Mouse (Mus musculus) left cerebral cortex, postnatal 4 days (tissue): ENCODE measurements around the gene Tedc2. TPM values are rescaled to one million over a fixed set of nuclear protein-coding genes. Genes with fewer than 3 reads are reported as not detected.

Experiments used
- DNase-seq: peaks from one replicate; pipeline ENCODE4 v3.0.0-alpha.2; 2022
- intact Hi-C: fragments of 180-260 bp; cut with DNase I; formaldehyde crosslinking; loops from one replicate; pipeline ENCODE4 v1.15.1; 2025
- total RNA-seq, 2 experiments: library from RNA; stranded (reverse); gene quantifications; 2 replicates each; pipeline ENCODE4 v1.2.3; 2021

The Tedc2 gene
- total RNA-seq, 2 experiments from 2014 or later, result 12.6 to 13.7 TPM

DNA sequence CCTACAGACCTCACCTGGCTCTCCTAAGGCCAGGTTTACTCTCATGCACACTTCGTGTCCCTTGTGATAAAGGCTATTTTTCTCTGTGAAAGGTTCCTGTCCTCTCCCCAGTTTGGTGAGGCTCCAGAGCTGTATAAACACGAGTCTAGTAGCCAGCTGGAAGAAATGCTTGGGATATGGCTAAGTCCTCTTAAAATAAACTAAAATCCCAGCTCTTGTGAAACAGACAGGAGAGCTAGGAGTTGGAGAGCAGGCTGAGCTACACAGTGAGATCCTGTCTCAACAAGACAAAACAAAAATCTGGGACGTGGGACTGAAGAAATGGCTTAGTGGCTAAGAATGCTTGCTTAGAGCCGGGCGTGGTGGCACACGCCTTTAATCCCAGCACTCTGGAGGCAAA is 7.5 kb downstream of the Tedc2 start:
- DNase-seq, result no peak
- intact Hi-C loops, result no loop called here

DNA sequence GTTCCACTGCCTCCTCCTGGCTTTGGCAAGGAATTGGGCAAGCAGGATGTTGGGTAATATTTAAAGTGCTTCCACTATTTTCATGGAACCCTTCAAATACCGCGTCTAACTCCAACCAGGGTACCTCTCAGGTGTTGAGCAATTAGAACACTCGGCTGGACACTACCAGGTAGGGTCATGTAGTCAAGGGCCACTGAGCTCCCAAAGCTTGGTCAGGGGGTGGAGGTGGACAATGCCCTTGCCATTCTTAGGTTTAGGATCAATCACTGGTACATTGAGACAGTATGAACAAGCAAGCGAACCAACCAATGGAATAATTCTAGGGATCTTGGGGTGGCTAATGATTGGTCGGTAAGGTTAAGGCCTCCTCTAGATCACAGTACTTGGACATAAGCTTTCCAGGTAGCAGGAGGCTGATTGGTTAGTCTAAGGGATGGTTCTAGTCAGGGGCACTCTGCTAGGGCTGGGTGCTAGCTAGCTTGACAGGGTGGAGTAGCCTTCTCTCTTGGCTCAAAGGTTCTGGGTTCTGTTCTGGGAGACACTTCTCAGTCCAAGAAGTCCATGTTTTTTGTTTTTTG is 8.1 kb downstream of the Tedc2 start:
- intact Hi-C loops, result no loop called here
- DNase-seq, result no peak

DNA sequence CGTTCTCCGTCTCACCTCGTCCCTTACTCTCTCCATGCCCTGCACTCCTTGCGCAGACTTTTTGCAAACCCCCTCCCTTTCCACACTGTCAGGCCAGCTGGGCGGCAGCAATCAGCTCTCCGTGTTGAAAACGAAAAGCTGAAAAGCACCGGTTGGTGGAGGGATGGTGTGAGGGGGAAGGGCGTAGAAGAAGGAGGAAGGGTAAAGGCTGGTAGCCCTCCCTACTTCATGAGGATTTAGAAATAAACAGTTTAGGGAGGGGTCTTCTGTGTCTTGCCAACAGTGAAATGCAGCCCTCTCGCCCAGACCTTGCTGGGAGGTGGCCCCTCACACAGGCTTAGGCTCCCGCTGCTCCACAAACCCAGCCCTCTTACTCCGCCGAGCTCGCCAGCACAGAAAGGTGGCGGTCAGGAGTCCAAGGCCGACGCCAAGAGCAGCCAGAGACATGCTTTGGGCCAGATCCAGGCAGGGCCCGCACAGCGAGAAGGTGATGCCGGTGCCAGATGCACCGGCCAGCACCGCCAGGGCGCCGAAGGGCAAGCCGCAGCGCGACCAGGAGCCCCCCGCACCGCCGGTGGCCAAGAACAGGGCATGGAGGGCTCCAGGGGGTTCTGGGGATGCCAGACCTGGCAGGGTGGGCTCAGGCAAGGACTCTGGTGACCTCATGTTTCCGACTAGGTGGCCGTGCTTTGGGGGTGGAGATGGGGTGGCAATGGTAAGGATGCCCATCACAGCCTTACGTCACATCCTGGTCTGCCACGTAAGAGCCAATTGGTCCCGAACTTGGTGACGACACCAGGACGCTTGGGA is 8.8 kb downstream of the Tedc2 start:
- intact Hi-C loops, result no loop called here
- DNase-seq, result peak; percentile 77

DNA sequence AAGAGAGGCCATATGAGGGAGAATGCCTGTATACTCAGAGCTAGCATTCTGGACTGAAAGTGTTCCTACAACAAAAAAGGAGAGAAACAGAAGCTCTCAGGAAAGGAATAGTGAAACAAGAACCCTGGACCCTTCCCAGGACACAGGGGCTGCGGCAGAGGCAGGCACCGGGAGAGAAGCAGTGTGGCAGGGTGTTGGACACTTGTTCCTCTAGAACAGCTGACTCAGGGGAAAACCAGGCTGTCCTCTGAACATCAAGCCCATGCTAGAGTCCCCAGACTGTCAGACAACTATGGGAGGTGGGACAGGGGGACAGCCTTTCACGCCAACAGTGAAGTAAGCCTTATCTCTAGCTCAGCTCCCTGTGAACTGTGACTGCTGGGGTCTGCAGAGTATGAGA is 10.1 kb downstream of the Tedc2 start:
- intact Hi-C loops, result no loop called here
- DNase-seq, result no peak

DNA sequence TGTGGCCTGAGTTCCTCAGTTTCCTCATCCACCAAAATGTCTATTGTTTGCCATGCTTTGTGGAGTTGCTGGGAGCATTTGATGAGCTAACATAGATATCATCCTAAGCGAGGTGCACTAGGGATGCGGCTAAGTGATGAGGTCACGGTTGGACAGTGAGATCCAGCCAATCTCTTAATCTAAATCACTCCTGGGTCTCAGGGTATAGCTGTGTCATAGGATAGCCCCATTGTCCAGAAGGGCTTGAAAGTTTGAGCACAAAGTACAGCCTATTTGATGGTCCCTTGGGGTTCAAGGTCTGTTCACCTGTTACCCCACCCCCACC is 10.8 kb downstream of the Tedc2 start:
- no peak for DNase-seq
- intact Hi-C loops, result no loop called here

DNA sequence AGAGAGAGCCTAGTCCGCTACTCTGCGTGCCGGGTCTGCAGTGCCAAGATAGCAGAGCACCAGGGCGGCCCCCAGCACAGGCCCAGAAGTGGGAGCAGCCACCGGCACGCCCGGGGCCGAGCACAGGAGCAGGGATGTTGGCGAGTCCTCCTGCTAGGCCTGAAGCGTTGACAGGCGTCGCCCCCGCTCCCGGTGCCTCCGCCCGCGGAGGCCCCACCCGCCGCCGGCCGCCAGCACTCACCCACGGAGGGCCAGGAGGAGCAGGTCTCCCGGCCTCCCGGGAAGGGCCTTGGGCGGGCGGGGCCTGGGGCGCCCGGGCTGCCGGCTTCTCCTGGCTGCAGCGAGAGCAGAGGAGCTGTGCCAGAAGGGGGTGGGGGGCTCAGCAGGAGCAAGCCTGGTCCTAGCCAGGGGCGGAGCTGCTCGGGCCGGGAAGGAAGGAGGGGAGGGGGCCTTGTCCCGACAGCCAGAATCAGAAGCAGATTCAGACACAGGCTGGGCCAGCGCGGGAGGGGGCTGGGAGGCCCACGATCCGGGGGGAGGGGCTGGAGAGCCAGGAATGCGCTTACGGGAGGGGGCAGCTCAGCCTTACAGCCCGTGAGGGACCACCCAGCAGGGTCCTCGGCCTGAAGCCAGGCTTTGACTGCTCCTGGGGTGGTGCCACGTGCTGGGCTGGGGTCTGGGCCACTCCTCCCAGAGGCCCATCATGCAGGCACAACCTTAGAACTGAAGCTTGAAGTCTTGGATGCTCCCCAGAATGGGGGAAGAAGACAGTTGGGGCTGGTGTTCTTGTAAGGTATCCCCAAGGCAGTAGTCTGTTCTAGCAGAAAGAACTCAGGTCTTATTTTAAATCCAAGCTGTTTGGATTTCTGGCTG is 11.4 kb downstream of the Tedc2 start, which contains the start of gene Ntn3:
Gene Ntn3 (minus strand): TSS at position 489 of the 873 bp plus-strand sequence.
- DNase-seq, result peak; percentile 87
- intact Hi-C loops, result no loop called here

DNA sequence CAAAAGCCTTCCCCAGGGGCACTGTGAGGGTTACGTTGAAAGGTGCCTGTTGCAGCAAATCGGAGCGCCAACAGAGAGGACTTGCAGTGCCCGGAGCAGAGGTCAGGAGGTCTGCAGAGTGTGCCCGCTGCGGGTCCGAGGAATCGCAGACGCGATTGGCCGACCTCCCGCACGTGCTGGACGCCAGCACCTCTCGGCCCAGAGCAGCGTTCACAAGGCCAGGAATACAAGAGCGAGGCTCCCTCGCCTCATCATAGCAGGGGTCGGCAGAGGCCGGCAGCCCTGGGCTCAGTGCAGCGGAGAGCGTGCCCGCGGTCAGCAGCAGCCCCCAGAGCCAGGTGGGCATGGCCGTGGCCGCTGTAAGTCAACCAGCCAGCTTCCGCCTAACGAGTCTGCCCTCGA is 12.0 kb downstream of the Tedc2 start:
- intact Hi-C loops, result no loop called here
- no peak for DNase-seq

DNA sequence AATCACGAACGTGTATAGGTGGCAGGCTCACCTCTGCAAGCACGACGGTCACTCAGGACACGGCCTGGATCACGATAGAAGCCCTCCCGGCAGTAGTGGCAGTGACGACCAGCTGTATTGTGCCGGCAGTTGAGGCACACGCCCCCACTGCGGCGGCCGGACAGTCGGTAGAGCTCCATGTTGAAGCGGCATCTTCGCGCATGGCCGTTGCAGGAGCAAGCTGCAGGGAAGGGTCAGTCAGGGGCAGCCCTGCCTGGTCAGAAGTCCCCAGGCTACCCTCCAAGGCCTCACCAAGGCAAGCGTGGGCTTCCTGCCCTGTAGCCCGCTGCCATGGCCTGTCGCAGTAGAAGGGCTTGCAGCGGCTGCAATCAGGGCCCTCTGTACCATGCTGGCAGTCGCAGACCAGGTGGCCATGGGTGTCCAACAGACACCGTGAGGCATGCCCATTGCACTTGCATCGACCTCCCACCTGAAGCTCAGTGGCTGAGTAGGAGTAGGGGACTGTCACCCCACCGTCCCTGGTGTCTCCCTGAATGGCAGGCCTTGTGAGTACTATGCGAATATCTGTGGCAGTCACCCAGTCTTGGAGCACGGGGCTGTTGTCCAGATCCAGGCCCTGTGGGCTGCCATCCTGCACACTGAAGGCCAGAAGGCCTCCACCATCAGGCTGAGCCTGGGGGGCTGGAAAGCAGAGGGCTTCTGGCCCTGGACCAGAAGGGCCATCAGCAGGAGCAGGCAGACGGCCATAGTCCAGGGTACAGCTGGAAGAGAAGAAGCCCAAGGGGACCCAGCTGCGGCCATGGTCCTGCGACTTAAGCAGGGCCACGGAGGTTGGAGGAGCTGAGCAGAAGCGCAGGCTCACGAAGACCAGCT is 12.6 kb downstream of the Tedc2 start:
- DNase-seq, result peak; percentile 81
- intact Hi-C loops, result loop anchor here (2.0 kb wide), 1 partner anchor 35 kb away; no protein-coding TSS in a partner anchor

DNA sequence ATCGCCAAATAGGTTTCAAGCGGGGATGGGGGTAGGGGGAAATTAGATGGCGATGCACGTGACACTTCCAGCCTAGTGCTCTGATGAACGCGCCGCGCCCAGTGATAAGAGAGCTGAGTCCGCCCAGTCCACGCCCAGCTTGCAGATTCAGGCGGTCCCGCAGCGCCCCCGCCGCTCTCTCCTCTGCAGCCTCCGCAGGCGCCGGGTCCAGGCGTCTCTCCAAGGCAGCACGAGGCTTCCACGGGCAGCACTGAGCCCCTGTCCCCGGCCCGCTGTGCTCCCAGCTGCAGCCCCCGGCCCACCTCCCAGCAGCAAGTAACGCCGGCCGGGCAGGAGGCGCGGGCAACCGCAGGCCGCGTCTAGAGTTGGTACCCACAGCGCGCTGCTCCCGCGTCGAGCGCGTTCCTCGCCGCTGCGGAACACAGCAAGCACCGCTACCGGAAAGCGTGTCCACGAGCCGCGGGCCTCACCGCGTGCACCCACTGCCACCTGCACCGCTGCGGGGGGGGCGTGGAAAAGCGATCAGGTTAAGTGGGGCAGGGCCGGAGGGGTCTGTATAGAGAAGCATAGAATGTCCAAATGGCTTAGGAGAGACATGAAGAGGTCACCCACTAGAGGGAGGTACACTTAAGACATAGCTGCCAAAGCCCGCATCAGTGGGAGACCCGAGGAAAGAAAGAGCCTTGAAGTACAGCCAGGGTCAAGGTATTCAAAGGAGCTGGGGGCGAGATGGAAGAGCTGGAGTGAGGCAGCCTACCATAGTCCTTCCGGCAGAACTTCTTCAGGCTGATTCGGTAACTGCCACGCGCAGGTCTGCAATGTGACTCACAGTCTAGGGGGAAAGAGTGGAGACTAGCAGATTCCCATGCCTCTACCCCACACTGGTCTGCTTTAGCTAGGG is 13.9 kb downstream of the Tedc2 start:
- peak; percentile 66 for DNase-seq
- intact Hi-C loops, result loop anchor here (2.0 kb wide), 1 partner anchor 34 kb away; no protein-coding TSS in a partner anchor

DNA sequence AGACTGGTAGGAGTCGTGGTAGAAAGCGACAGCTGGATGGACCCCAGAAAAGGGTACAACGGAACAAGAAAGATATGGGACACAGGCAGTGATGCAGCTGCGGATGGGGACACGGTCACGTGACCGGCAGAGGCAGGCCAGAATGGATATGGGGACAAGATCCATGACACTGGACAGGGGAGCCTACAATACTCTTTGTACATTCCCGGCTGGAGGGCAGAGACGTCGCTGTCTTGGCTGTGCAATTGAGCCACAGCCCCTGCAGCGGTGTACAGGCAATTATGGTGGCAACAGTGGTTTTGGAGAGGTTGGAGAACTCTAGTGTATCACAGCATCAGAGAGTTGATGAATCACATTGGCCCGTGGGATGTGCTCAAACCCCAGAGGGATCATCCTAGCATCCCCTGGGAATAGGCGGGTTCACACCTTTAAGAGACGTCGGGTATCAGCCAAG is 14.7 kb downstream of the Tedc2 start:
- peak; percentile 49 for DNase-seq
- intact Hi-C loops, result loop anchor here (2.0 kb wide), 1 partner anchor 33 kb away; no protein-coding TSS in a partner anchor

DNA sequence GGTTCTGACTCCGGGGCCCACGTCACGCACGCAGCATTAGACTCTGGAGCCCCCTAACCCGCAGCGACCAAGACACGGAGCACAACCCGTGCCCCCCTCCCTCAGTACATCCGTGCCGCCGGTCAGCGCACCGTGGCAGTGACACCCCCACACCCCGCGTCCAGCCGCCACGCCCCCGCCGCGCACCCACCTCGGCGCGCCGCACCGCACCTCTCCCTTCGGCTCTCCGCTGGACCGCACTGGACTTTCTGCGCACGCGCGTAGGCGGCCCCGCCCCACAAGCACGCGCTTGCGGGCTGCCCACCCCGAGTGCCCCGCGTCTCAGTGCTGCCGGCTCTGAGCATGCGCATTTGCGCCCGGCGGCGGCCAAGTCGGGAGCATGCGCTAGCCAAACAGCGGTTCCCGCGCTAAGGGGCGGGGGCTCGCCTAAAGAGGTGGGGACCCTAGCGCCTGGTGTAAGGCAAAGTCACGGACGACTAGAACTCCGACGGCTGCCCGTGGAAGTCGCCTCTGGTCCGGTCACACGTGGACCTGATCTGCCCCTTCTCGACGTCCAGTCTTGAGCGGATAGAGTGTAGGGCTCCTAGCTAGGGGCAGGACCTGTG is 15.3 kb downstream of the Tedc2 start, which contains the start of gene Tbc1d24:
Gene Tbc1d24 (minus strand): TSS at position 279 of the 605 bp plus-strand sequence.
- DNase-seq, result peak; percentile 97
- intact Hi-C loops, result no loop called here

DNA sequence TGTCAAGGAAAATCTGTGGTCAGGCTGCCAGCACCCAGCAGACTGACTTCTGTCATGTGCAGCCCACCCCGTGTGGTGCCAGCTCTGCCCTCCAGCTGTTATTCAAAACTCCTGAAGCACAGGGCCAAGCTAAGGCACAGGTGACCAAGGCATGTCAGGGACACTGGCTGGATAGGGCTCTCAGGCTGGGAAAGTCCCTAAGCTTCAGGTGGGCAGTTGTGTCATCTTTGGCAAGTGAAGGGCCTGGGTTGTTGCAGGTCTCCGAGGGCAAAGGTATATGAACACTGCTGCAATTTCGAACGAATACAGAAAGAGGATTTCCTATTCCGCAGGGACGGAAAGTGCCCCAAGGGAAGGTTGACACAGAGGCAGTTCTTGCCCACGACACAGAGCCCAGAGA is 15.8 kb downstream of the Tedc2 start:
- intact Hi-C loops, result no loop called here
- DNase-seq, result peak; percentile 13

DNA sequence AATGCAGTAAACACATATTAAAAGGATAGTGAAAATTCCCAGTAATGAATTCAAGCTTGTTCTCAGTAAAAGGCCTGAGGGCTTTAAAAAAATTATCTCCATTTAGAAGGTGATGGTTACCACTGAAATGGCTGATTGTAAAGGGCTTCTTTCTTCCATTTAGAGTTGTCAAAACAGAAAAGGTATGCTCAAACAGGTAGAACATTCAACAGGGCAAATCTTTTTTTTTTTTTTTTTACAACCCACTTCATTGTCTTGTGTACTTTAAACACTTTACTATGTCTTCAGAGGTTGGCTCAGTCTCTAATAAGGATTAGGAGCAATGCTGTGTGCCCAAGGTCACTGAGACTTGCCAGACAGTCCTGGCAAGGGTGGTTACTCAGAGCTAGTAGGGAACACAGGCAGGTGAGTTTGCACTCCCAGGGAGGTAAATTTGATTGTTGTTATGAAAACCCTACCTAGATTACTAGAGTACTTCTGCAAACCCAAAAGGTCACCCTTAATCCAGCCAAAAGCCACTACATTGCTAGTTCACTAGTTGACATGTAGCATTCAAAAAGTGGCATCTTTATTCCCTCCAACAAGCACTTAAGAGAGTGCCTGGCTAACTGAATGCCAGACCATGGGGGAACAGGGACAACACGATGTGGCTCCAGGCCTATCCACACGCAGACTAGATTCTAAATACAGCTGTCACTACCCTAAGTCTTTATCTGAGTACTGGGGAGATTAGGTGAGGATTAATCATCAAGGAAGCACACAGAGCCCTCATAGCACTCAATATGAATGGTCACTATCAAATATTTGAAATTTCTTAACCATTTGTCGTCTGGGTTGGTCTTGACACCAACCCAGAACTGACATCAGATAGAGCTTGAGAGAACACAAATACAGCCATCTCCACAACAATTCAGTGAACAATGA is 16.8 kb downstream of the Tedc2 start:
- no peak for DNase-seq
- intact Hi-C loops, result no loop called here

DNA sequence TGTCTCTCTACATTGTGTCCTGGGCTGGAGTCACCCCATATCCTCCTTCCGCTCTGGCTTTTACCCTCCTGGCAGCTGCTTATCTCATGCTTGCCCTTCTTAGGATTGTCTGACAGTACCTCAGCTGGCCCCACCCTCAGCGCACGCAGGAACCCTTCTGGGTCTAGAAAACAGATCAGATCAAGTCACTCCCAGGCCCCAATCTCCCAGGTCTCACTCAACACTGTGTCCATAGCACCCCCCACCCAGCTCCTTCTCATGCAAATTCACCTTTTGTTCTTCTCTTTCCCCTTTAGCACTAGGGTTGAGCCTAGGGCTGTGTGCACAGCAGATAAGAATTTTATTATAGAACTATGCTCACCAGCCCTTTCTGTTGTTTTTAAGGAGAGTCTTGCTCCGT is 17.6 kb downstream of the Tedc2 start:
- intact Hi-C loops, result no loop called here
- DNase-seq, result no peak

DNA sequence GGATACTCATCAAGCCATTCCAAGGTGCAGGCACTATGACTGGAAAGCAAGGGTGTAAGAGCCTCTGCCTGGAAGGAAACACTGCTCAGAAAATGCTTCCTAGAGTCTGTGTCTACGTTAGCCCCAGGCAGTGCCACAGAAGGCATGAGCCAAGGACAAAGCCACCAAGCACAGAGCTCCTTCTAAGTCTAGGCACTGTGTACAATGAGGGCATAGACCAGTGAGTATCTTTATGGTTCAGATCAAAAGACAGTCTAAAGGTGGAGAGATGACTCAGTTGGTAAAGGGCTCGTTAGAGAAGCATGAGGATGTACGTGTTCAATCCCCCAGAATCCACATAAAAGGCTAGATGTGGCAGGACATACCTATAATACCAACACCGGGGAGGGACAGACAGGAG is 19.6 kb downstream of the Tedc2 start:
- DNase-seq, result no peak
- intact Hi-C loops, result no loop called here

DNA sequence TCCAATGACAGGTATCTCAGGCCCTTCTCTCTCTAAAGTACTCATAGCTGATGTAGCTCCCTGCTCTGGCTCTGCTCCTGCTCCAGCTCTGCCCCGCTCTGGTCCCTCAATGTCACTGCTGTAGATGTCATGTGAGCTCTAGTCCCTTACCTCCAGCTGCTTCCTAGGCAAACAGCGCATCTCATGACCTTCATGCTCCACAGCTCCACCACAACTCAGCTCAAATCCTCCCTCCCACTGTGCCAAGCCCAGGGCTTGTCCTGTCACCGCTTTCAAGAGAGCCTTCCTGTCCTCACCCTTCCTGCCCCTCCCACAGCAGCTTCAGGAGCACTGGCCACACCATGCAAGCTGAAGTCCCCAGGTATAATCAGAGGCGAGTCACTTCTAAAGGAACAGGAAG is 20.9 kb downstream of the Tedc2 start:
- intact Hi-C loops, result no loop called here
- no peak for DNase-seq

DNA sequence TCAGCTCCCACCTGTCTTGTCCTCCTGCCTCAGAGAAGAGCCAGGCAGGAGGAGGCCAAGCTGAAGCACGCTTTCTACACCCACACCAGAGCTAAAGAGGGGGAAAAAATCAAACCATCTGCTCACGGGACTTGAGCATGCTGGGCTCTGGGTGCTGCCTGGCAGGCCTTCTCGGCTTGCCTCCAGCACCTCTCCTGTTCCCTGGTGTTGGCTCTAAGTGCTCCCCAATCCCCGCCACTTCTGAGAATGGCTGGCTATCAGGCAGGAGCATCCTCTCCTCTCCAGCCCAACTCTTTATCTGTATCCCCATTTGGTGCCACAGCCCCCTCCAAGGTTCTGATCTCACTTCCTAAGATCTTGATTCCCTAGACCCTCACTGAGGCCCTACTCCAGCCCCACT is 21.4 kb downstream of the Tedc2 start:
- intact Hi-C loops, result no loop called here
- peak; percentile 11 for DNase-seq
